Mouse (Mus musculus) ovary, postnatal 14 days (tissue): ENCODE measurements around the gene Pgk1.

Experiments used
- DNase-seq: peaks from one replicate; pipeline ENCODE4 v3.0.0; 2022; ENCODE audit warnings: low spot score

Gene Pgk1

DNA sequence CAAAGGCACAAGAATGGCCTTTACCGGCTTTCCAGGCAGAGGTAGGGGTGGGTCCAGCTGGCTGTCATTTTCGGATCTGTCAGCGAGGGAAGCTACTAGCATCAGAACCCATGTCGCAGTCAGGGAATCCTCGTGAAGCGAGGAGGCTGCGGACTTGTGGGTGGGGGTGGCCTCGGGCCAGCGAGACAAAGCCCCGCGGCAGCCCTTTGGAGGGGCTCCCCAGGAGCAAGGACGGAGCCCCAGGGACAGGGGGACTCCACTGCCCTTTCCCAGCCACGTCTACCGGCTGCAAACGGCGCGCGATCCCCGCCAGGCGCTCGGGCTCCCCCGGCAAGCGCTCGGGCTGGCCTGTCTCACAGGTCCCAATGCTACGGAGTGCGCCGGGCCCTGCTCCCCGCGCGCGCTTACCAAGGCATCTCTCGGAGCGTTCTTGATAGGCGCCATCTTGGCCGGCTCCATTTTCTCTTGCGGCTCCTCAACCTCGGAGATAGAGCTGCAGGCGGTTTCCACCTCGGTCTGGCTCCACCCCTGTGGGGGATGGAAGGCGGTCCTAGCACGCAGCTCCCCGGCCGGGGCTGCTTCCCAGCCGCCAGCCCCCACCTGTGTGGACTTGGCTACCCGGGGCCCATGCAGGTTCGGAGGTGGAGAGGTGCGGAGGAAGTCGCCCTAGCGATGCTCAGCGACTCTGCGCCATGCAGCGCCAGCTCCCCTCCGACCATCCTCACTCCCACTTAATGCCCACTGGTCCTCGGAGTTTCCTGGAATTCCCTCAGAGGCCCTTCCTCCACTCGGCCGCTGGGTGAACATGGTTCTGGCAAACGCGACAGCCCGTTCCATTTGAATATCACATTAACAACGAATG lies 32.5 kb downstream of the Pgk1 start:
- DNase-seq: peak; percentile 38

DNA sequence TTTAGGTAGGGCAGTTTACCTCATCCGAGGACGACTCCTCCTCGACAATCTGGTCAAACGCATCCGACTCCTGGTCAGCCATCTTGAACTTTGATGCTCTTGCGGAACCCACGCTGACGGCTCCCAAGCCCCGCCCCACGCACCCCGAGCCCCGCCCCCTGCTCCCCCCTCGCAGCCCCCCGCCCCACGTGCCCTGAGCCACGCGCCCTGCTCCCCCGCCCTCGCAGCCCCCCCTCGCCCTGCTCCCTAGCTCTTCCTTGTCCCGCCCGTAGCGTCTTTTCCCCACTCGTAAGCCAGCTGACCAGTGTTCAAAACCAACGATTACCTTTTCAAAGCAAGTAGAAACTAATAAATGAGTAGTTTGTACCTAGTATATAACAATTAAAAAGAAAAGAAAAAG lies 34.2 kb downstream of the Pgk1 start, which contains the start of gene Taf9b:
TSS of gene Taf9b (minus strand) at position 101 of the 400 bp plus-strand sequence.
- DNase-seq: no peak
